Mouse (Mus musculus) cortical plate, adult 2 months (tissue): ENCODE data around the gene Errfi1.
A peak's percentile ranks its signal among the peaks of the same experiment; 100 is the strongest.

Experiments used
- CTCF ChIP-seq: fragments of 200-500 bp; IDR thresholded peaks from 2 replicates; pipeline ENCODE4 v1.5.1; 2011; ENCODE audit warnings: mild to moderate bottlenecking, control low read depth, low read length; ENCODE audit not compliant: insufficient read depth; ENCODE audit errors: extremely low read depth
- POLR2A ChIP-seq: fragments of 200-500 bp; IDR thresholded peaks from 2 replicates; pipeline ENCODE4 v1.6.1; 2011; ENCODE audit warnings: mild to moderate bottlenecking, low read length, control low read depth; ENCODE audit not compliant: insufficient read depth; ENCODE audit errors: extremely low read depth

- peak; percentile 87 for TF ChIP-seq CTCF
- no peak for TF ChIP-seq POLR2A
These were observed 47.9 kb downstream of the Errfi1 start for GRCm38 (mm10) chr4:150901651-150902050.
